In the genomic region with DNA sequence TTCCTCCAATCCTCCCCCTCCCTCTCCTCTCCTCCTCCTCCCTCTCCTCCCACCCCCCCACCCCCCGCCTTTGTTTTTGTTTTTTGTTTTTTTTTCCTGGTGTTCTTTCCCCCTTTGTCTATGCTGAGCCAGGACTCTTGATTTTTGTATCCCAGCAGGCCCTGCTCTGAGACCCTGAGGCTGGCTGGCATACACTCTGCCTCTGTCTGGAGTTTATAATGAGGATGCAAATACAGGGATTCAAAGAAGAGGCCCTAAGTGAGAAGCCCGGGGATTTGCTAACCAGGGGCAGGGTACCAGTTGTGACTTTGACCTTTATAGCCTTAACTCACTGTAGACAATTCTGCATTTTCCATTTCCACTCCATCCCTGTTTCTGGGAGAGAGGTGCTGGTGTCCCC, we compare ENCODE assay signal across 23 mouse cellular contexts.
DNase-seq lines count a peak whose midpoint lies in the region; ATAC-seq and TF ChIP-seq lines count a peak whose summit lies in the region.
"Had no signal": no experiment of that assay in that cellular context is flagged by ENCODE, and none has a peak within 500 bp of the region (broad histone marks: within the 10 kb centered on the region; RNA-seq: fewer than 3 reads in every experiment).

No protein-coding gene starts in this region.

- H3K27ac ChIP-seq in midbrain, embryonic 12.5 days (replicated peaks): peak overlapping the region; percentile 68
- H3K27ac ChIP-seq in midbrain, postnatal 0 days (ENCODE audit: low read depth, low read length): no peak overlapping the region
- 0 out of 2 replicates have a peak overlapping the region, but pooled peaks have one; percentile 7 for H3K27ac ChIP-seq in hindbrain, postnatal 0 days
- H3K27ac ChIP-seq in gastrocnemius, adult 2 months: no peak overlapping the region
- H3K27ac ChIP-seq: layer of hippocampus, adult 2 months; liver, embryonic 14.5 days; macrophage had no signal

- no peak overlapping the region for H3K4me3 ChIP-seq in midbrain, embryonic 12.5 days
- no peak overlapping the region for H3K4me3 ChIP-seq in midbrain, postnatal 0 days (ENCODE audit: low read depth, low read length)
- no peak overlapping the region for H3K4me3 ChIP-seq in hindbrain, postnatal 0 days (ENCODE audit: low read length)
- no peak overlapping the region for H3K4me3 ChIP-seq in gastrocnemius, adult 2 months
- H3K4me3 ChIP-seq: layer of hippocampus, adult 2 months; stomach, embryonic 15.5 days had no signal

- H3K9me3 ChIP-seq in midbrain, embryonic 12.5 days: no peaks in the 10 kb centered on the region
- H3K9me3 ChIP-seq in midbrain, postnatal 0 days (ENCODE audit: low read length): no peaks in the 10 kb centered on the region
- H3K9me3 ChIP-seq in hindbrain, postnatal 0 days (ENCODE audit: low read length): no peaks in the 10 kb centered on the region
- H3K9me3 ChIP-seq: stomach, embryonic 15.5 days had no signal

- no peak overlapping the region for H3K9ac ChIP-seq in midbrain, embryonic 12.5 days (replicated peaks)
- H3K9ac ChIP-seq in midbrain, postnatal 0 days (replicated peaks; ENCODE audit: low read length, poor library complexity, severe bottlenecking): no peak overlapping the region
- no peak overlapping the region for H3K9ac ChIP-seq in hindbrain, postnatal 0 days (replicated peaks; ENCODE audit: low read length)
- H3K9ac ChIP-seq: forebrain, postnatal 0 days; liver, embryonic 14.5 days; stomach, embryonic 15.5 days had no signal

- H3K36me3 ChIP-seq in midbrain, embryonic 12.5 days: no peaks in the 10 kb centered on the region
- H3K36me3 ChIP-seq in midbrain, postnatal 0 days (ENCODE audit: insufficient read depth, low read length): no peaks in the 10 kb centered on the region
- no peaks in the 10 kb centered on the region for H3K36me3 ChIP-seq in hindbrain, postnatal 0 days (ENCODE audit: insufficient read depth, low read length)
- H3K36me3 ChIP-seq: stomach, embryonic 15.5 days had no signal

- H3K27me3 ChIP-seq in midbrain, embryonic 12.5 days: peaks cover 60% of the 10 kb centered on the region
- H3K27me3 ChIP-seq in midbrain, postnatal 0 days (ENCODE audit: insufficient read depth, low read length): peaks cover 25% of the 10 kb centered on the region
- peaks cover 15% of the 10 kb centered on the region; the same call in 1 of the 2 replicates for H3K27me3 ChIP-seq in hindbrain, postnatal 0 days (ENCODE audit: insufficient read depth, low read length)
- H3K27me3 ChIP-seq: Patski; stomach, embryonic 15.5 days had no signal

- peak; percentile 49 for DNase-seq in embryo, embryonic 10.5 days (ENCODE audit: low spot score)
- no peak for DNase-seq in embryo, embryonic 9.5 days (ENCODE audit: extremely low spot score)
- DNase-seq in midbrain, postnatal 0 days (ENCODE audit: low spot score): no peak
- DNase-seq in hindbrain, postnatal 0 days (ENCODE audit: low spot score): no peak
- no peak for DNase-seq in gastrocnemius, postnatal 14 days
- DNase-seq in gastrocnemius, adult 2 months: no peak
- no peak for DNase-seq in frontal cortex, adult 2 months (ENCODE audit: extremely low spot score in 1 of 2, low spot score in 1 of 2)
- DNase-seq: adrenal gland, adult 8-10 months; cerebellum, postnatal 10 days; forebrain, postnatal 0 days; heart, postnatal 10 days; kidney, adult 18-20 months; kidney, postnatal 10 days; layer of hippocampus, postnatal 36 days; retina, postnatal 1 day; thymus, postnatal 14 days had no signal

- peak; percentile 52; the same call in 1 of the 2 replicates for ATAC-seq in midbrain, embryonic 12.5 days (ENCODE audit: low FRiP score, low read depth)
- no peak for ATAC-seq in midbrain, postnatal 0 days (ENCODE audit: low FRiP score)
- no peak for ATAC-seq in hindbrain, postnatal 0 days
- ATAC-seq: forebrain, postnatal 0 days; Patski had no signal

- no peak for TF ChIP-seq CTCF in midbrain, postnatal 0 days (IDR thresholded peaks at IDR 0.05)
- TF ChIP-seq CTCF in hindbrain, postnatal 0 days (IDR thresholded peaks at IDR 0.05; ENCODE audit: low read depth): no peak
- no peak for TF ChIP-seq CTCF in gastrocnemius, adult 2 months (IDR thresholded peaks at IDR 0.05)

- no peak overlapping the region for H3K4me2 ChIP-seq in midbrain, embryonic 12.5 days (replicated peaks)
- H3K4me2 ChIP-seq in midbrain, postnatal 0 days (ENCODE audit: low read depth, low read length, poor library complexity, severe bottlenecking): no peak overlapping the region
- H3K4me2 ChIP-seq in hindbrain, postnatal 0 days (ENCODE audit: low read depth, low read length): no peak overlapping the region
- H3K4me2 ChIP-seq: heart, embryonic 11.5 days had no signal

- H3K4me1 ChIP-seq in midbrain, embryonic 12.5 days: peaks cover 31% of the 10 kb centered on the region
- peaks cover 2% of the 10 kb centered on the region; the same call in 1 of the 2 replicates for H3K4me1 ChIP-seq in midbrain, postnatal 0 days (ENCODE audit: insufficient read depth, low read length)
- H3K4me1 ChIP-seq in hindbrain, postnatal 0 days (ENCODE audit: insufficient read depth, low read length): peaks cover 2% of the 10 kb centered on the region; the same call in 1 of the 2 replicates

- whole genome bisulfite sequencing in midbrain, embryonic 12.5 days: 2% methylated on average over 2 of the region's 2 CpGs
- WGBS in midbrain, postnatal 0 days: 8% methylated on average over 2 of the region's 2 CpGs
- WGBS in hindbrain, postnatal 0 days: 5% methylated on average over 2 of the region's 2 CpGs

- intact Hi-C loops in gastrocnemius, postnatal 14 days (cut with DNase I; ENCODE audit: low total_unique reads): no loop called here
- intact Hi-C loops in gastrocnemius, adult 2 months (cut with DNase I): no loop called here

Comparison
In these comparisons a context has a peak if more than half of its experiments do, and no peak if none do; other contexts are left out.
1. H3K27ac ChIP-seq: peak in midbrain, embryonic 12.5 days (single experiment) and hindbrain, postnatal 0 days (single experiment); none in midbrain, postnatal 0 days (single experiment) and gastrocnemius, adult 2 months (single experiment).